Mouse (Mus musculus) brain, adult 2 months (tissue): ENCODE measurements around the gene Wnt4.
A peak's percentile ranks its signal among the peaks of the same experiment; 100 is the strongest.

ENCODE experiments used
- DNase-seq: peaks from one replicate; pipeline ENCODE4 v3.0.0; 2011; ENCODE audit warnings: low read depth, low spot score

Wnt4 gene

GRCm38 (mm10) chr4:137277166-137277513 lies at the start of gene Wnt4:
Gene Wnt4 (plus strand): TSS chr4:137277489.
- DNase-seq = no peak

DNA sequence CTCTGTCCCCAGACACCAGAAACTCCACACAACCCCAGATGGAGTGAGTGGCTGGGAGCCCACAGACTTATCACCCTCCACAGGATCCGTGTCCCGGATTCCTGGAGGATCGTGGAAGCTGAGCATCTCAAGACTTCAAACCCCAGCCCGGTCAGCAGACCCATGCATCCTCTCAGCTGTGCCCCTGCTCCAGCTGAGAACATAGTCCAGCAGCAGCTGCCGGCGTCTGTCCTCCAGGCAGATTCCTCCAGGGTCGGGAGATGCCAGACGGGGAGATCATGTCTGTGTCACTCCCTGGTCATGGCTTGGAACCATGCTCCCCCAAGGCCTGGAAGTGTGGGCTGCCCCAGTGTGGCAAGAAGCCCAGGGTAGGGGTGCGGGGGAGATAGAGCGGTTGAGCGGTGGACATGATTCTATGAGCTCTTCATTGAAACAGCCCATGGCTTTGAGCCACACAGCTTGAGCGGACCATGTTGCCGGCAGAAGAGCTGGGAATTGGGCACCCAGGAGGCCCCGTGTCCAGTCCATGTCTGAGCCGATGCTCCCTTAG lies 48.6 kb upstream of the Wnt4 start:
- no peak for DNase-seq

DNA sequence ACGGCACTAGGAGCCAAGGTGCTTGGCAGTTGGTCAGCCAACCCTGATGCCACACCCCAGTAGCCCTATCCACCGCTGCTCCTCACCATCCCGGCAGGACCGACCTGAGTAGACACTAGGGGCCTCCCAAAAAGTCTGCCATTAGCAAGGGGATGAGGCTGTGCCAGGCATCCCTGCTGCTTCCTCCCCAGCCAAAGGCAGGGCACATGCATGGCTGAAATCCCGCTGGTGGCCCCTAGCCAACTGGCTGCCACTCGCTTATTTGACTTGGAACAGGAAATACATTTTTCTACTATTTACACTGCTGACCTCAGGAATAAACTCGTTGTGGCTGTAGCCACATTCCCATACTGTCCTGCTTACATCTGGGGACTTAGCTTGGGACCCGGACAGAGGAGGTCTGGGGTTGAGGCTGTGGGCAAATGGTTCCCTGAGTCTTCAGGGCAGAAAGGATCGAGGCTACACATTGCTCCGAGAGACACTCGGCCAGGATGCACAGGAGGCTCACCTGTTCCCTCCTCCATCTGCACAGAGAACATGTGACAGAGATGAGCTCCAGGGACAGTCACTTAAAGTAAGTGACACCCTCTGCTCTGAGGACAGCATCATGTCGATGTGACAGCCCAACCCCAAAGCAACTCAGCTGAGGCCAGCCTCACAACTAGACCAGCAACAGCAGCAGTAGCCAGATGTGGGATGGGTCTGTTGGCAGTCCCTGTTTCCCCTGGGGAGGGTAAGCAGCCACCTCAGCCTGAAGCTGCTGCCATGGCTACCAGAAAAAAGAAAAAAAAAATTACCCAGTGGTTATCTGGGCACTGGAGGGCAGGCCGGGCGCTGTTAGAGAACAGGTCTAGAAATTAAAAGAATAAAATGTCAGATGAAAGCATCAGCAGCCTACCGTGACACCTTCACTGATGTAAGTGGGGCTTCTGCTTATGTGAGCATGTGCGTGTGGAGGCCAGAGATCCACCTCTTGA lies 45.5 kb upstream of the Wnt4 start:
- DNase-seq = peak; percentile 63

- DNase-seq = no peak
Observed at GRCm38 (mm10) chr4:137233632-137234031, 43.7 kb upstream of the Wnt4 start.

DNA sequence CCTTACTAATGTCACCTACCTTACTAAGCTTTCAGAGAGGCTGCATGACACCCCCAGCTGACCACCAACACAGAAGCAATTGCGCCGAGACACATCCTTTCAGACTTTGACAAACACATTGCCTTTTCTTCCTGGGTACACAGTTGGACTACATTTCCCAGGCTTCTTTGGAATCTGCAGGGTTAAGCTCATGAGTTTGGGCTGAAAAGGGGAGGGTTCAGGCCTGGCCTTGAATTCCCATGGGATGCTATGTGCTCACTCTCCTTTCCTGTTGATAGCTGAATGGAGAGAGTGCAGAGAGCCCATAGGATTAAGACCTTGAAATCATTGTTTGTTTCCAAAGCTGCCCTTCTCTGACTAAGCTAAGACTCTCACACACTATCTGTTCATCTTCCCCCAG lies 42.8 kb upstream of the Wnt4 start:
- DNase-seq = no peak

GRCm38 (mm10) chr4:137235368-137235767 lies 41.9 kb upstream of the Wnt4 start:
- peak; percentile 37 for DNase-seq

DNA sequence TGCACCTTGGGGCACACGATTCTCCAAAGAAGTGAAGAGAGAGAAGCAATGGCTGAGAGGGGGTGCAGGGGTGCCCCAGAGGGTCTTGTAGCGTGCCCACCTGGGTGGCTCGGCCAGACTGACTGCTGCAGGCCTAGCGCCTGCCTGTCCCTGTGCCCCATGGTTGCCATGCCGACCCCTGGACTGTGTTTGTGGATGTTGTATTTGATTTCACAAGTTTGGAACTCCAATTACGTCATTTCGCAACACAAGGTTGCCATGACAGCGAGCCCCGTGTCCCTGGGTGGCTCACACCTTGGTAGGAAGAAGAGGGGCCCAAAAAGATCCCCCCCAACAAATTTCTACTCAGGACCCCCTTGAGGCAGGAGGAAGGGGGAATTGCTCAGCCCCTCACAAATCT lies 32.4 kb upstream of the Wnt4 start:
- DNase-seq = no peak

DNA sequence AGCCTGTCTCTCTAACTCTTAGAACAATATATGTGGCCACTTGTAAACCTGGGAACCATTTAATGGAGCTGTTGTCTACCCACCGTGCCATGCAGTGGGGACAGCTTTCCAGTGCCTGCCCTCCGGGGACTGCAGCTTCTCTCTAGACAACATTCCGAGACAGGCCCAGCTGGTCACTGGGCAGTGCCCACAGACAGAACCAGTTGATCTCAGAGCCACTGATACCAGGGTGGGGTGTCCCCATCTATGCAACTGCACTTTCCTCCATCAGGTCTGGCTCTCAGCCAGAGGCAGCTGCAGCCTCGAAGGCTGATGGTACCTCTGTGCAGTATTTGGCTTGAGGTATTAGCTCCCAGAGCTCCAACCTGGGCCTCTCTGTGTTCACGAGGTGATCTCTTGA lies 27.0 kb upstream of the Wnt4 start:
- no peak for DNase-seq

DNA sequence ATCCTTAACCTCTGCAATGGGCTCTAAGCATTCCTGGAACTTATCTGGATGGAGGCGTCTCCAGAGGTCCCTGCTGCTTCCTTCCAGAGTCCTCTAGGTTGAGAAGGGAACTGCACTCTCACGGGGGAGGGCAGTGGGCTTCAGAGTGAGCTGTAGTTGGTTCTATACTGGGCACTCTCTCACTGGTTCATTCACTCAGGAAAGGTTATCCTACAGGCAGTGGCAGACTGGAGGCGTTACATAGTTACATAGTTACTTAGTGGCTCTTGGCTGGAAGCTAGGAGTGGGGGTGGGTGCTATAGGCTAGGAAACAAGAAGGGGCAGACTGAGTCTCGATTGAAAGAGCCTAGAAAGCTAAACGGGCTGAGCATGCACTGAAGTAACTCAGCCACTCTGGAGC lies 26.4 kb upstream of the Wnt4 start:
- DNase-seq = peak; percentile 79

- peak; percentile 12 for DNase-seq
Observed at GRCm38 (mm10) chr4:137253601-137254000, 23.7 kb upstream of the Wnt4 start.

DNA sequence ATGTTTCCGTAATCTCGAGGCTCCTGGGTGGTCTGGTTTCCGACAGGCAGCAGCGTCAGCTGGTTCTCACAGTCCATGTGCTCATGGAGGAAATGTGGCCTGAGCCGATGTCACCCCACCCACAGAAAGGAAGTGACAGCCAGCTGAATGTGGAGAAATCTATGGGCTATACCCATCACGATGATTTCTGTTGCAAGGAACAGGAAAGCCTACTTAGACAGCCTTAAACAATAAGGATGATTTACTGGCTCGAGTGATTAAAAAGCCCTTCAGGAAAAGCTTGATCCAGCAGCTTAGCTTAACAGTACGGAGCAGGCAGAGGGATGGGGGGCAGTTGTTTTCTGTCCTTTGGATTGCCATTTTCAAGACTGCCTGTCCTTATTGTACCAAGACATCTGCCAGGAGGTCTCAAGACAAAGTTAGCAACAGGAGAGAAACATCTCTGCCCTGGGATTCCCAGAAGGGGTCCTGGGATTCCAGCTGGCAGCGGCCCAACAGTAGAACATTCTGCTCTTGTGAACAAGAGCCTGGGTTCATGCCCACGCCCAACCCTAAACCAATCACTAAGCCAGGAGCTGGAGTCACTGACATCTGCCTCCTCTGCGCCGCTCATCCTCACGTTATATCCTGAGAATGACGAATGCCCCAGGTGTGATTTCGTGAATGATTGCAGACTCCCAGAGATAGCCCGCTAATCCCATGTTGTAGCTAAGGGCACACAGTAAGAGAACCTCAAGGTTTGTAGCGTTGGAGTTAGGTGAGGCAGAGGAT lies 22.9 kb upstream of the Wnt4 start:
- no peak for DNase-seq

- no peak for DNase-seq
Observed at GRCm38 (mm10) chr4:137255568-137255967, 21.7 kb upstream of the Wnt4 start.

DNA sequence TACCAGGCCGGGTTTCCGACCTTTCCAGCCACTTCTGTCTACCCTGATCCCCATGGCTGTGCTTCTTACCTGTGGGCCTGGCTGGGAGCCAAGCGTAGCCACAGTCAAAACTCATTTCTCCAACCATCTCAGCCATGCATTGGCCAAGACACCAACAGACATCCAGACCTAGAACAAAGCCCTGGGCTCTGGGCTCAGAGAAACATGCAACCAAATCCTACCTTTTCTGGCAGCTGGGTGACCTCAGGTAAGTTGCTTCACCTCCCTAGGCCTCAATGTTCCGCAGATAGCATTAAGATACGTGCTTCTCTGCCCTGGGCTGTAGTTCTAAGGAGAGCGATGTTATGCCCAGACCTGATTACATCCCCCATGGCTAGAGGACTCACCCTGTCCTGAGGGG lies 15.5 kb upstream of the Wnt4 start:
- no peak for DNase-seq

DNA sequence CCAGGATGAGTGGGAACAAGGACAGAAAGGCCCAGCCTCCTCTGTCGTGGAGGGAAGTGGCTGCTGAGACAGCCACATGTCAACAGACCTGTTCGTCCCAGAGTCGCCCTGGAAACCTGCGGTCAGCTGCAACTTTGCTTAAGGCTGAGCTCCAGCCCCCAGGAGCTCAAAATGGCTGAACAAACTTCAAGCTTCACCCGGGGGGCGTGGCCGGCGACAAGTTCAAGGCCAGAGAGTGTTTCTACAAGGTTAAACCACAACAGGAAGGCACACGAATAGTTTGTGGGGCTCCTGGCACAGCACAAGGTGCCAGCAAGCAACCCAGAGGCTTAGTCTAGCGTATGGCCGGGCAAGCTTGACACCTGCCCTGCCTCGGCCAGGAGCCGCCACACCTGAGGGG lies 13.2 kb upstream of the Wnt4 start:
- no peak for DNase-seq

DNA sequence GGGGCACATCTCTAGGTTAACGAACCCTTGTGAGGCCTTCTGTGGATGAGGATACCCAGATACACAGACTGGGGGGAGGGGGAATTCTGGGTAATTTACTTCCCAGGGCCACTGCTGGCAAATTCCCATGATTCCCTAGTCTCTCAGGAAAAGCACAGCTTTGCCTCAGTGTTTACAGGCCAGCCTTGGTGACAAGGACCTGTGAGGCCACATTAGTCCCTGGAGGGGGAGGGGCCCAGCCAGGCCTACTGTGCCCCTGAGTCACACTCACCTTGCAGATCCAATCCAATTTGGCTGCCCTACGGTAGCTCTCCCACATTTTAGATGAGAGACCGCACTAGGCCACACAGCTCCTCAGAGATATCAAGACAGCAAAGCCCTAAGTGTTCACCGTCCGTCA lies 12.2 kb upstream of the Wnt4 start:
- no peak for DNase-seq

DNA sequence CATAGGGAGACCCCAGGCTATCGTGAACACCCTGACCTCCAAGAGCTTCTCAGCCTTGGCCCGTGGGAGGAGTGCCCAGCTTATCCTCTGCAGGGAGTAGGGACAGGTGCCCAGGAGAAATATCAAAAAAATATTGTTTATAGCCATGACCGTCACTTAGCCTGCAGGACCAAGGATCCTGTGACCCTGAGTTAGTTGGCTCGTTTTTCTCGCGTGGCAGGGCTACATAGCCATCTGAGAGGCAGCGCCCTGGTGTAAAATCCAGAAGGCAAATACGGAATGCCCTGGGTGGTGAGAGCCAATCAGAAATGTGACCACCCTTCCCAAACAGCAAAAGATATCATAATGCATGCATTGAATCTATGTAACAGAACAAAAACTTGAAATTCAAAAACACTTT lies 8.7 kb upstream of the Wnt4 start:
- DNase-seq = no peak

- peak; percentile 31 for DNase-seq
Observed at GRCm38 (mm10) chr4:137271856-137272255, 5.4 kb upstream of the Wnt4 start.

DNA sequence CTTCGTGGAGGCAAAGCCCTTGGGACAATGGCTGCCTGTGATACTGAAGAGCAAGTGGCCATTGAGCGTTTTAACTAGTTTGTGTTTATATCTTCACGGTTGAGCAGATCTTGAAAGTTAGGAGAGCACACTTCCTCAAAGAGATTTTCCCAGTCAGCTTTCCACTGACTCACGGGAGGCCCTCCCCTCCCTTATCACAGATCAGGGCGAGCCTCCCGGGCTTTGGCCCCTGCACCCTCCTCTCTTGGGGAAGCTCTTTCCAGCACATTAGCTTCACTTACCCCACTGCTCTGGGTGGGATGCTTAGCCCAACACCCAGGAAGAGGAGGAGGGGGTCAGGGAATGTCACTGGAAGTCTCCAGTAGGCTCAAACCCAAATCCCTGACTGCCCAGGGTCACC lies 3.0 kb upstream of the Wnt4 start:
- DNase-seq = no peak

DNA sequence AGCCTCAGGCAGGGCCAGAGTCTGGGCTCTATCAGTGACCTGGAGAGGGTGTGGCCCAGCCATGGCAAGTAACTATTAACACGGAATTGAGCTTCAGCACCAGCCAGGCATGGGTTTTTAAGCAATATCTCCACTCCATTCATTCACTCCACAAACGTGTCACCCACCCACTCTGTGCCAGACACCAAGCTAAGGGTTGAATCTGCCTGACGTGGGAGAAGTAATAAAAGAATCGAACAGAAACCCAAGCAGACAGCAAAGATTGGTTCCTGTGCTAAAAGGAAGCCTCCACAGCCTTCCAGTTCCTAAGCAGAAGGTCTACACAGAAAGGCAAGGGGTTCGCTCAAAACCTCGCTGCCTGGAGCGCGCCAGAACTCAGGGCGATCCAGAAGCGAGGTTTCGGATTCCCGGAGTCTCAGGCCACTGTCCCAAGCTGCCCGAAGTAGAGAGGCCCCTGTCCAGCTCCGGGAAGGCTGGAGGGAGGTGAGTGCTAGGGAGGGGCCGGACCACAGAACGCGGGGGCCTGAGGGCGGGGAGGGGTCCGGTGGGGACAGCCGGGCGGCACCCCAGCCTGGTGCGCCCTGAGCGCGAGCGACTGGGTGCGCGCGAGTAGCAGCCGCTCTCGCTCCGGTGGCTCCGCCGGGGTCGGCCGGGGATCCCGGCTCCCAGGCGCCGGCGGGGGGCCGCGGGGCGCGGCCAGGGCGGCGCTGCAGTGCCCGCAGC lies 685 bp upstream of the Wnt4 start:
- peak; percentile 58 for DNase-seq

- no peak for DNase-seq
Observed at GRCm38 (mm10) chr4:137277600-137278143, 383 bp downstream of the Wnt4 start.
